Mouse (Mus musculus) G1E (cell line): Measurements from ENCODE around the gene Rsrc1.

Experiments used
- CTCF ChIP-seq: IDR thresholded peaks from 2 replicates; pipeline ENCODE4 v1.5.1; 2012; ENCODE audit warnings: low read depth, low read length, inconsistent platforms, mixed read lengths
- GATA1 ChIP-seq: IDR thresholded peaks from 2 replicates; pipeline ENCODE4 v1.6.1; 2012; ENCODE audit warnings: borderline replicate concordance, low read length, inconsistent platforms, mixed read lengths
- POLR2AphosphoS5 ChIP-seq: IDR thresholded peaks from 2 replicates; pipeline ENCODE4 v1.6.1; 2012; ENCODE audit warnings: low read depth, low read length, inconsistent platforms; ENCODE audit not compliant: insufficient replicate concordance
- TAL1 ChIP-seq: conservative IDR thresholded peaks from 2 replicates; pipeline ENCODE4 v1.6.1; 2012; ENCODE audit warnings: low read depth, low read length, inconsistent platforms, mixed read lengths

GRCm38 (mm10) chr3:67075484-67075883 lies 94.3 kb downstream of the Rsrc1 start:
- no peak for TF ChIP-seq POLR2AphosphoS5
- no peak for TF ChIP-seq CTCF
- no peak for TF ChIP-seq GATA1
- TF ChIP-seq TAL1, result no peak
